Mouse (Mus musculus): ENCODE results near the gene Zfp276.
"Not testable (repeated sequence)": the region's sequence is repeated elsewhere in the genome, so short reads cannot be mapped to it uniquely, and the experiment has no call there.

Zfp276 gene

DNA sequence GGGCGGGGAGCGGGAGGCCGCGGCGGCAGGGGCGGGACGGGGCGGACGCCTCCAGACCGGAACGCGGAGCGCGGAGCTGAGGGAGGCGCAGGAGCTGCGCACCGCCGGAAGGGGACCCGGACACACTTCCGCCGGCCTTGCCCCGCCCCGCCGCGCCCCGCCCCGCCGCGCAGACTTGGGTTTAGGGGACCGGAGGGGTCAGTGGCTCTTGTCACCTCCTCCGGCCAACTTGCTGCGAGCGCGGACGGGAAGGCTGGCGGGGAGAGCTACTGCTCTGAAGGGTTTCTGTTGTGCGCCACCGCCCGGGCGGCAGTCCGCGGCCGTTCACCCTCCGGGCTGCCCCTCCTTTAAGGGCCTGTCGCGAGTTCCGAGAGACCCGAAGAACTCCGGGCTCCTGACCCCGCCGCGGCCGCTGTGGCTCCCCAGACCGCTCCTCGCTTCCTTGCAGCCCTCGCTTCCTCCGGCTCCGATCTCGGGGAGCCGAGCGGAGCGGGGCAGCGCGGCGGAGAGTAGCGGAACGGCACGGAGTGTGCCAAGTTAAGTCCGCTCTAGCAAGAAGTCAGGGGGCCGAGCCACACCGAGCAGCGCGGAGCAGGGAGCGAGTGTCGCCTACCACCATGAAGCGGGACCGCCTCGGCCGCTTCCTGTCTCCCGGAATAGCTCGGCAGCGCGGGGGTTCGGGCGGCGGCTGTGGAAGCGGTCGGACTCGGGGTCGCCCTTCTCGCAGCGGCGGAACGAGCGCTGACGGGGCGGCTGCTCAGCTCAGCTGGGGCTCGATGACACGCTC lies at the start of gene Zfp276, which contains the start of gene Vps9d1:
Zfp276 (plus strand) TSS at position 97 of the 787 bp plus-strand sequence.
Vps9d1 (minus strand) TSS at position 250 of the 787 bp plus-strand sequence.
- peak; percentile 90 for DNase-seq

- DNase-seq: no peak
Measured at GRCm38 (mm10) chr8:123211876-123212275, 42.1 kb upstream of the Zfp276 start.

- DNase-seq: peak; percentile 91
Measured at GRCm38 (mm10) chr8:123212321-123213117, 41.5 kb upstream of the Zfp276 start, which contains the start of the genes Chmp1a and Spata33. Chmp1a (minus strand) TSS chr8:123212763. Spata33 (plus strand) TSS chr8:123212832.

DNA sequence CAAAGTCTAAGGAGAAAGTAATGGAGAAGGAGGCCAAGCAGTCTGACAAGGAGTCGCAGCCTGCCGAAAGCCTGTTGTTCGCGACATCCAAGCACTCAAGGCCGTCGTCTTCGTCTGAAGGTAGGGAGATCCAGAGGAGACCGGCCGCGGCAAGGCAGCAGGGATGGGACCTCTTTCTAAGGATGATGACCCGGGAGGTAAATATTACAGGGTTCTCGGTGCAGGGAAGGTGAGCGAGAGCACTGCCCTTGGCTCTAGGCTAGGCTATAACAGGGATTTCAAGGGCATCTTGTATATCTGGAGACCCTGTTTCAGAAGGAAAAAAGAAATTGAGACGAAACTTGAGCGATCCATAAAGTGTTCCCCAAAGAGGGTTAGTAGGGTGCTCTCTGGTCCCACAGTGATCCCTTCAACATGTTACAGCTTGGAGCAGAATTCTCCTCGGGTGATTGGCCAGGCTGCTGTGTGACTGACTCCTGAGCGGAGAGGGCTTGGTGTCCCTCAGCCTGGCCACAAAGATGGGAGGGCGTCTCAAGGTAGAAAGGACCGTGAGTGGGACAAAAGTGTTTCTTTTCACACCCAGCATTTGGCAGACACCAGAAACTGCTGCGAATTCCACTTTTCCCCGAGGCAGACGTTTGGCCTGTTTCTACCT lies 40.8 kb upstream of the Zfp276 start:
- DNase-seq: no peak

DNA sequence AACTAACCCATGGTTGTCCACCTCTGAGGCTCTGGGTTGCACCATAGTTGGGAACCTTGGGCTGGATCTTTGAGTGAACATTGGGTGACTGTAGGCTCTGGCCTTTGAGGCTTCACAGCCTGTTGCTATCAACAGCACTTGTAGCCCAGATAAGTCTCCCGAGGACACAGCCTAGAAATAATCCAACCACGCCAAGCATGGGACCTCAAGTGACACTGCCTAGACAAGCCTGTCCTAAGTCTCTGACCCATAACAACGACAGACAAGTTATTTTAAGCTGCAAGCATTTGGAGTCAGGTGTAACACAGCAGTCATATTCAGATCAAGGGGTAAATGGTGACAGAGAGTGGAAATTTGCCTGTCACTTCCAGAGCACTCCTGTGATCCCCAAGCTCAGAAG lies 38.6 kb upstream of the Zfp276 start:
- no peak for DNase-seq

DNA sequence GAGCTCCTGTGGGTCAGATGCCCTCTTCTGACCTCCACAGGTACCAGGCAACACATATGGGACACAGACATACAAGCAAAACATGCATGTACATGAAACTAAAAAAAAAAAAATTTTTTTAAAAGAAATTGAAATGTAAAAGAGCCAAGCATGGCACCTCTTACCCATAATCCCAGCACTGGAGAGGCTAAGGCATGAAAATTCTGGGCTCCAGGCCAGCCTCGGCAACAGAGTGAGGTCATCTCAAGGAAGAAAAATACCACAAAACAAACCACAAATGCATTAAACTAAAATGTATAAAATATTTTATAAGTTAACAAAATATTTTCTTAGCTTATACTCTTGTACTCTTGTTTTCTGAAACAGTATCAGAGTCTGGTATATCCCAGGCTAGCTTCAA lies 33.1 kb upstream of the Zfp276 start:
- no peak for DNase-seq

GRCm38 (mm10) chr8:123224278-123225266 lies 29.4 kb upstream of the Zfp276 start, which contains the start of gene Cdk10:
Cdk10 (plus strand) TSS chr8:123224842.
- DNase-seq: peak; percentile 91

DNA sequence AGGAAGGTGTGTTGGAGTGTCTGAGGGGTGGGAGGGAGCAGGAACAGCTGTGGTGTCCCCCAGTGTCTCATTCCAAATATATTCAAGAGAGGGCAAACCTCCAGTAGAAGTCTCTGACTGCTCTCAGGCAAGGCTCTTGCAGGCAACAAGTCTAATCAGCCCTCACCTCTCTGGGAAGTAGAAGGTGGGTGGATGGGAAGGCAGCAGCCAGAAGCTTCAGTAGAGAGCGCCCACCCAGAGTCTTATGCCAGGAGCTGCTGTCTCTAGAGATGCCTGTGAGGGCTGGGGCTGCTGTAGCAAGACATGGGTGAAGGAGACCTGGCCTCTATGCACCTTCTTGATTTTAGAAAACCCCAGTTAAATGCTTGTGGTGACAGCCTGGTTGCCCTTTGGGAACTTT lies 25.6 kb upstream of the Zfp276 start:
- no peak for DNase-seq

GRCm38 (mm10) chr8:123230326-123230725 lies 23.7 kb upstream of the Zfp276 start:
- not testable (repeated sequence) for DNase-seq

- no peak for DNase-seq
Measured at GRCm38 (mm10) chr8:123231742-123232141, 22.3 kb upstream of the Zfp276 start.

GRCm38 (mm10) chr8:123232553-123232952 lies 21.4 kb upstream of the Zfp276 start:
- DNase-seq: no peak

DNA sequence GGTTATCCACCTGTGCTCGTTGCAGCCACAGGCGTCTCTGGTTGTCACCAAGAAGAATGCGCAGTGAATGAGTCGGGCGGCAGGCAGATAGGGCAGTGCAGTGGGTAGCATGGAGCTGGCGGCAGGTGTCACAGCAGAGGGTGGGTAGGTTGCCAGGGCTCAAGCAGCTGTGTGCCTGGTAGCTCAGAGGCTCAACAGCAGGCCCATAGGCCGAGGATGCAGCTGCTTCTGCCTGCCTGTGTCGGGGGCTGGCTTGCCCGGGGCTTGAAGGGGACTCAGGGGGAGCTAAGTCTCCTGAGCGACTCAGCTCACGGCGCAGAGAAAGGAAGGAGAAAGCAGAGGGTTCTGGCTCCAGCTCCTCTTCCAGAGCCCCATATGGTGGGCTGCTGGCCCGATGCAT lies 20.7 kb upstream of the Zfp276 start:
- DNase-seq: no peak

GRCm38 (mm10) chr8:123233760-123234159 lies 20.2 kb upstream of the Zfp276 start:
- no peak for DNase-seq

- peak; percentile 29 for DNase-seq
Measured at GRCm38 (mm10) chr8:123234918-123235519, 19.0 kb upstream of the Zfp276 start.

GRCm38 (mm10) chr8:123235520-123236497 lies 18.2 kb upstream of the Zfp276 start, which contains the start of gene Spata2l:
Spata2l (minus strand) TSS chr8:123236233.
- DNase-seq: peak; percentile 98

- DNase-seq: no peak
Measured at GRCm38 (mm10) chr8:123239398-123239797, 14.6 kb upstream of the Zfp276 start.

DNA sequence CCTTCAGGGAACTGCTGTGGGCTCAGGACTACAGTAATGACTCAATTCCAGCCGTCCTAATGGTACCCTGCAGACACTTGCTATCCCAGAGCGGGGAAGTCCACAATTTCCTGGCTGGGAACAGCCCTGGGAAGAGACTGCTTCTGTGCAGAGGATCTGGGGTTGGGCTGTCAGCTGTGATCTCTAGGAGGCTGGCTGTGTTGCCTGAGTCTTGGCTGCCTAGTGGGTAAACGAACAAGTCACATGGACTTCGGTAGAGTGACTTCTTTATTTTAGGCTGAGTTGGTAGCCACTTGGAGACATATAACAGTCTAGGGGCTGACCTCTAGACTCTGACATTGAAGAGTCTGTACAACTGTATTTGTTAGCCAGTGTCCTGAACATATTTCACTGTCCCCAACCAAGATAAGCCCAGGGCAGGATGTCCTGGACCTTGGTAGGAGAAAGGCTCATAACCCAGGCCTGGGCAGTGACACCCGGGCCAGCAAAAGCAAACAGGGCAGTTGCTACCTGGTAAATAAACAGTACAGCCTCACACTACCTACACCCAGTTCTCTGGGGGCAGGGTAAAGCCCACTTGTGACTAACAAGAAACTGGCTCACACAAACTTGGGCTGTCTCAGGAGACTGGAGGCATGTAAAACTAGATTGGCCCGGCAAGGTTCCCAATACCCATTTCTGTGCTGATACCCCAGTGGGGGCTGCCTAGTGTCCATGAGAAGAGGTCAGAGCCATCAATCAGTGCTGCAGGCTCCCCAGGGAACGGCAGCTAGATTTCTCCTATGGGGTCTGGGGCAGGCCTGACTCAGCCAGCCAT lies 11.7 kb upstream of the Zfp276 start:
- no peak for DNase-seq

- DNase-seq: no peak
Measured at GRCm38 (mm10) chr8:123243053-123243452, 10.9 kb upstream of the Zfp276 start.

DNA sequence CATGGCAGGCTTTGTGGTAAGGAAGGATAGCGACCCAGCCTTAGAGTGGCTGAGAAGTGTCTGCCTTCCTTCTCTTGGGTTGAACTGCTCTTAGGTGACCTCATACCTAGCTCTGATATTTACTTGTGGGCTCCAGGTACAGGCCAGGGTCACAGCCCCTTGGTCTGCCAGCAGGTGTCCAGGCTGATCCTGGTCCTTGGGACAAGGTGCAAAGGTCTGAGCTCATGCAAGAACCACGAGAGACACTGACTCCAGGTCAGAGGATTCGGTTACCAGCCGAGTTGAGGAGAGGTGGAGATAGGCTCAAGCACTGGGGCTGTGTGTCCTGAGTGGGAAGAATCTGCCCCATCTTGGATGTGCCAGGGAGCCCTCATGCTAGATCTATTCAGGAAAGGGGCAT lies 9.6 kb upstream of the Zfp276 start:
- DNase-seq: no peak
